Mouse (Mus musculus): ENCODE results near the gene Supv3l1. TPM values are rescaled to one million over a fixed set of nuclear protein-coding genes. Genes with fewer than 3 reads are reported as not detected.

Supv3l1 gene
- polyA plus RNA-seq, 1 experiment from 2014 or later = 31.6 TPM

DNA sequence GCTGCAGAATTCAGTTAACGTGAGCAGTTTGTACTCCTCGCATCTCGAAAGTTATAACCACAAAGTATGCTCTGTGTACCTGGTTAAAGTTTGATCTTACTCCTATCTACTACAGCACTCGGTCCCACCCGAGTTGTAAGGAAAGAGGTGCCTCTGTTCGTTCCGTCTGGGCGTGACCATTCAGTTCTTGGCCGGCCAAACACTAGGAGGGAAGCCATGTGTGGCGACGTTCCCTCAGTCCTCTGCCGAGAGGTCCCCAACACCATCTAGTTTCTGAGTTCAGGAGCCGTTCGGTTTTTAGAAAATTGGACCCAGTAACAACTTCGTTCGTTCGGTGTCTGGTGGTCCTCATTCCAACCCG, 722 bp upstream of the Supv3l1 start:
- 36% methylated on average over 18 of the region's 18 CpGs for WGBS
- Histone ChIP-seq H3K4me1 (peaks cover 14% of the 10 kb centered on the region), H3K9me3 (replicated peaks) (no peaks in the 10 kb centered on the region), H3K27ac (peak overlapping the region; percentile 99), H3K36me3 (peaks cover 31% of the 10 kb centered on the region), H3K4me3 (peak overlapping the region; percentile 100), H3K27me3 (ENCODE audit: low read depth, poor library complexity, severe bottlenecking) (no peaks in the 10 kb centered on the region)
- DNase-seq (ENCODE audit: low spot score) = no peak

DNA sequence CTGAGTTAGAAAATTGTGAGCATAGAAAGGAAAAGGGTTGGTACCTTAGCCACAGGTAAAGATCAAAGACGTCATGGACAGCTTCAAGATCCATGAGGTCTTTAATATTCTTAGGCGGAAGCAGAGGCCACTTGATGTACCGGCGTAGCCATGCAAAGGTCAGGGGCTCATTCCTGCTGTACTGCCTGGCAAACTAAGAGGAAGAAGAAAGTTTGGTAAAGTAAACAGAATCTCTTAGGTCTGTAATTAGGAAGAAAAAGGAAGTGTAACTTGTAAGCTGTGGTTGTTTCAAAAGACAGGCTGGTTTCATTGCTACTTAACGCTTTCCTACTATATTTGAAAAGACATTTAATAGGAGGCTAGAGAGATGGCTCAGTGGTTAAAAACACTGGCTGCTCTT, 19.1 kb downstream of the Supv3l1 start:
- no peak for DNase-seq (ENCODE audit: low spot score)
- no peaks in the 10 kb centered on the region for H3K9me3 ChIP-seq (replicated peaks)
- H3K27me3 ChIP-seq (ENCODE audit: low read depth, poor library complexity, severe bottlenecking) = no peaks in the 10 kb centered on the region
- H3K27ac ChIP-seq = no peak overlapping the region
- H3K36me3 ChIP-seq = peaks cover 80% of the 10 kb centered on the region
- WGBS = 93% methylated on average over 5 of the region's 5 CpGs
- peaks cover 6% of the 10 kb centered on the region for H3K4me1 ChIP-seq
- no peak overlapping the region for H3K4me3 ChIP-seq

DNA sequence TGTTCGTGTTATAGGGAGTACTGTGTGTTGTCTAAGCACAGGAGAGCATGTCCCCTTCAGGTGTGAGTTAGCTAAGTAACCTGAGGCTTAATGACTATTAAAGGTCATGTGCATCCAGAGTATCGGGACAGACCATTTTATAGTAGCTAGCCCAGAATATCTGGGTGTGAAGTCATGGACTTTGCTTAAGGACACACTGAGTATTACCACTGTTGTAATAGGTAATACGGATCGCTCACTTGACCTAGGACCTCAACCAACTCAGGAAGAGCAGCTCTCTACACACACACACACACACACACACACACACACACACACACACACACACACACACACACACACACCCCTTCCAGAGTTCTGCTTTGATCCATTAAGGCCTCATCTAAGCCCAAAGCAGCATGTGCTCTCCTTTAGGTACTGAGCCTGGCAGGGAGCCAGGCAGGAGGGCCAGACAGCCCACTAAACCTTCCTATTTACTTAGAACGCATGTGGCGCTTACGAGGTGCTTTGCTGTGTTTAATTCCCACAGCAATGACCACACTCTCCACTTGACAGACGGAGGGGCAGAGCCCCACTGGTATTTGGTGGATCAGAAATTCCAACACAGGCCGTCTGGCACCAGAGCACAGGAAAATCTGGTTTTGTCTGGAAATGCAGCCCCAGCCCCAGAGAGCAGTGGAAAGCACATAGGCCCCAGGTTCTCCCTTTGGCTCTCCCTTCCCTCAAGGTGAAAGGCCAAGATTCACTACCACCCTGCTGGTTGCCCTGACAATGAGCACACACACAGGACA, 24.3 kb downstream of the Supv3l1 start:
- H3K27ac ChIP-seq = no peak overlapping the region; the same call in 1 of the 2 replicates
- no peaks in the 10 kb centered on the region for H3K9me3 ChIP-seq (replicated peaks)
- WGBS = 56% methylated on average over 9 of the region's 9 CpGs
- H3K36me3 ChIP-seq = peaks cover 28% of the 10 kb centered on the region
- no peak overlapping the region for H3K4me3 ChIP-seq
- DNase-seq (ENCODE audit: low spot score) = no peak
- H3K4me1 ChIP-seq = peaks cover 20% of the 10 kb centered on the region
- no peaks in the 10 kb centered on the region for H3K27me3 ChIP-seq (ENCODE audit: low read depth, poor library complexity, severe bottlenecking)

DNA sequence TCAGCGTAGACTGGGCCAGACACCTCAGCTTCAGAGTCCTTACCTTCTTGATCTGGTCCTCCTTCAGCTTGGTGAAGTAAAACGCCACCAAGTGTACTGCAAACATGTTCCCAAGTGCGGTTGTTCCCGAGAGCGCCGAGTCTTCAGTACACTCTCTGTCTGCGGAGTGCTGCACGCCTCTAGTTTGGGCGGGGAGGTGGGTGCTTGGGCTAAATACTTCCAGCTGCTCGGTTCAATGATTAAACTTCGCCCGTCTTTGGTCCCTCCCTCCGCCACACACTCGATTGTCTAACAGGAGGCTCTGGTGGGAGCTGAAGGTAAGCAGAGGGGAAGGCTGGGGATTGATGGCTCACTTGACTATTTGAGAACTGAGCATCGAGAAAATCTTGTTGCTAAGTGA, 27.3 kb downstream of the Supv3l1 start, which contains the start of gene Hkdc1:
Gene Hkdc1, minus strand, starts transcription at position 237 of the 400 bp plus-strand sequence.
- no peak within 1 kb of the TSS for H3K4me3 ChIP-seq
- WGBS = 50% methylated on average over 15 of the region's 15 CpGs
- peak; percentile 54 for DNase-seq (ENCODE audit: low spot score)

DNA sequence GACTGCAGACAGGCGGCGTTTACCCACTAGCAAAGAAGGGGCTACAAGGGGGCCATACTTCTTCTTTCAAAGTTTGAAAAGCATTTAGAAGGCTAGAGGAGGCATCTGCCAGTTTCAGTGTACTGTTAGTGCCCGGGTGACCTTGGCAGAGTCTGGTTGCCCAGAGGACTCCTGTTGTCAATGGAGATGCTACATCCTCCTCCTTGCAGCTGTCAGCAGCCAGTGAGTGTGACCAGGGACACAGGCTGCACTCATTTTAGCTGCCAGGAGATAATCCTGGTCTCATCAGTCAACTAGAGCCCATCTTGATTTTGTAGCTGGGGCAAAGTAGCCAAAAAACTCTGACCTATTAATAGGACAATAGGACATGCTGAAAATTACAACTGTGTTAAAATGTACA, 28.4 kb downstream of the Supv3l1 start:
- Histone ChIP-seq H3K4me3 (no peak overlapping the region), H3K27me3 (ENCODE audit: low read depth, poor library complexity, severe bottlenecking) (peaks cover 3% of the 10 kb centered on the region; the same call in 1 of the 2 replicates), H3K36me3 (no peaks in the 10 kb centered on the region), H3K9me3 (replicated peaks) (no peaks in the 10 kb centered on the region), H3K27ac (no peak overlapping the region), H3K4me1 (peaks cover 23% of the 10 kb centered on the region)
- WGBS = 89% methylated on average over 3 of the region's 3 CpGs
- no peak for DNase-seq (ENCODE audit: low spot score)

More for the DNA sequence above, 27.3 kb downstream of the Supv3l1 start, which contains the start of gene Hkdc1:
- Histone ChIP-seq H3K4me1 (peaks cover 23% of the 10 kb centered on the region), H3K27ac (peak within 1 kb of the TSS; percentile 22; the same call in 1 of the 2 replicates), H3K36me3 (no peaks in the 10 kb centered on the region), H3K27me3 (ENCODE audit: low read depth, poor library complexity, severe bottlenecking) (peaks cover 3% of the 10 kb centered on the region; the same call in 1 of the 2 replicates), H3K9me3 (replicated peaks) (no peaks in the 10 kb centered on the region)

DNA sequence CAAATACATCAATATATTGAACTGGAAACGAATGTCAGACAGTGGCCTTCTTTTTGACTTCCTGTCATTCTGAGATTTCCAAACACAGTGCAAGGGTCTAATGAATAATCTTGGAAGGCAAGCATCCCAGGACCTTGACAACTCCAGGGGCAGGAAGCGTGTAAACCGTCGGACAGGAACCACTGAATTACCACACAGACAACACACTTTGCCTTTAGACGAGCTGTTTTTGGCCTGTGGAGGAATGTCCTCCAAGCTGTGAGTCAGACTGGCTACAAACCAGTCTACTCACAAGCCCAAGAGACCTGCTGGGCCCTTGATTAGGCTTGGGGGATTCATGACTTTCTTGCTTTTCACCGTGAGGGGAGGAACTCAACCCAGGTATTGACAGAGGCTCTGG, 29.1 kb downstream of the Supv3l1 start:
- 82% methylated on average over 6 of the region's 6 CpGs for WGBS
- H3K4me1 ChIP-seq = peaks cover 17% of the 10 kb centered on the region
- no peaks in the 10 kb centered on the region for H3K36me3 ChIP-seq
- DNase-seq (ENCODE audit: low spot score) = no peak
- H3K4me3 ChIP-seq = no peak overlapping the region
- peaks cover 3% of the 10 kb centered on the region; the same call in 1 of the 2 replicates for H3K27me3 ChIP-seq (ENCODE audit: low read depth, poor library complexity, severe bottlenecking)
- H3K27ac ChIP-seq = no peak overlapping the region
- H3K9me3 ChIP-seq (replicated peaks) = no peaks in the 10 kb centered on the region

DNA sequence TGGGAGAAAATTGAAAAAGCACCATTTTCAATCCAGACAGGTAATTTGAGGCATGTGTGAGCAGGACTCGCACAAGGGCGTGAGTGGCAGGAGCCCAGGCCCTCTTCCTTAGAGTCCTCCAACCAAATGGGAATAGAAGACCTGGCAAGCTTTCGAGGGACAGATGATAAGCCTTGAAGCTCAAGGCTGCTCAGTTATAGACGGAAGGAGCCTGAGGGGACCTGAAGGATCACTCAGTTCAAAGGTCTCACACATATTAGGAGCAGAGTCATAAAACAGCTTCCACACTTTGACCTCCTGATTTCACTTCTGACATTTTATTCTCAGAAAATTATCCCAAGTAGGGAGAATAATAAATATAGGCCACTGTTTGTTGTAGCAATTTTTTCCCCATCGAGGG, 30.1 kb downstream of the Supv3l1 start:
- H3K27me3 ChIP-seq (ENCODE audit: low read depth, poor library complexity, severe bottlenecking) = peaks cover 3% of the 10 kb centered on the region; the same call in 1 of the 2 replicates
- peaks cover 10% of the 10 kb centered on the region; the same call in 1 of the 2 replicates for H3K4me1 ChIP-seq
- 79% methylated on average over 5 of the region's 5 CpGs for WGBS

DNA sequence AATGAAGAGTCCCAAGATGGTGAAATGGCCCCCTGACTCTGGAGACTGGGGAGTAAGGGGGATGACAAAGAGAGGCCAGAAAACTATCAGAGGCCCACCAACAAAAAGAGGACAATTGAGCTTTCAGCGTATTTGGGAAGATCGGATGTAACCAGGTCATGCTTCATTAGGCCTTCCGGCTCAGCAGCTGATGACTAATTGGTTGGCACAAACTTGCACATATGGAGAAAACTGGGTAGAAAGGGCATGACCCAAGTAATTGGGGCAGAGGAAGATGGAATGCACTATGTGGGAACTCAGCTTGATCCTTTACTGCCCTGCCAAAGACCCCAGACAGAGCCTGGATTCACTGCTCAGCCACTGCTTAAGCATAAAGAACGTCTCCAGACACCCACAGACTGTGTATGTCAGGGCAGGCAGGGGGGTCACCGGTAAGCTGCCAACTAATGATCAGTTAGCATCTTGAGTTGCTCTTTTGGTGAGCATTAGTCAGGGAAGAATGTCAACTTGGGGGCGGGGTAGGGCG, 30.6 kb downstream of the Supv3l1 start:
- Histone ChIP-seq H3K27me3 (ENCODE audit: low read depth, poor library complexity, severe bottlenecking) (peaks cover 3% of the 10 kb centered on the region; the same call in 1 of the 2 replicates), H3K9me3 (replicated peaks) (no peaks in the 10 kb centered on the region), H3K4me3 (no peak overlapping the region), H3K27ac (no peak overlapping the region), H3K36me3 (no peaks in the 10 kb centered on the region), H3K4me1 (peaks cover 10% of the 10 kb centered on the region; the same call in 1 of the 2 replicates)
- 78% methylated on average over 7 of the region's 7 CpGs for WGBS
- DNase-seq (ENCODE audit: low spot score) = no peak

More for the DNA sequence above, 30.1 kb downstream of the Supv3l1 start:
- DNase-seq (ENCODE audit: low spot score) = no peak
- H3K9me3 ChIP-seq (replicated peaks) = no peaks in the 10 kb centered on the region
- no peak overlapping the region for H3K4me3 ChIP-seq
- H3K36me3 ChIP-seq = no peaks in the 10 kb centered on the region
- H3K27ac ChIP-seq = no peak overlapping the region

DNA sequence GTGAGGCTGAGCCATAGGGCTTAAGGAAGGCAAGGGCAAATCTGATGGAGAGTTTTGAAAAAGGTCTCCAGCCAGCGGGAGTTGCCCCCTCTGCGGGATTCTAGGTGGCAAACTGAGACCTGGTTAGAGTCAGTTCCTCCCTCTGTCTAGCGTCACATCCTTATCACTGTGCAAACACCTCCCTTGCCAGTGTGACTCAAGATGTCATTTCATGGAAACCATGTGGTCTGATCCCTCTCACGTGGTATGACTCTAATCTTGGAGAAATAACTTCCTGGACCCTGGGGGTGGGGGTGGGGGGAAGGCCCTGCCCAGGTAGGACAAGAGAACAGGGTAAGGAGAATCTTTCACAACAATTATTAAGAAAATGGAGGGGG, 35.9 kb downstream of the Supv3l1 start:
- no peak for DNase-seq (ENCODE audit: low spot score)
- Histone ChIP-seq H3K4me1 (peaks cover 16% of the 10 kb centered on the region), H3K27me3 (ENCODE audit: low read depth, poor library complexity, severe bottlenecking) (peaks cover 4% of the 10 kb centered on the region; the same call in 1 of the 2 replicates), H3K36me3 (no peaks in the 10 kb centered on the region), H3K27ac (no peak overlapping the region), H3K9me3 (replicated peaks) (no peaks in the 10 kb centered on the region), H3K4me3 (no peak overlapping the region)
- WGBS = 26% methylated on average over 4 of the region's 4 CpGs

DNA sequence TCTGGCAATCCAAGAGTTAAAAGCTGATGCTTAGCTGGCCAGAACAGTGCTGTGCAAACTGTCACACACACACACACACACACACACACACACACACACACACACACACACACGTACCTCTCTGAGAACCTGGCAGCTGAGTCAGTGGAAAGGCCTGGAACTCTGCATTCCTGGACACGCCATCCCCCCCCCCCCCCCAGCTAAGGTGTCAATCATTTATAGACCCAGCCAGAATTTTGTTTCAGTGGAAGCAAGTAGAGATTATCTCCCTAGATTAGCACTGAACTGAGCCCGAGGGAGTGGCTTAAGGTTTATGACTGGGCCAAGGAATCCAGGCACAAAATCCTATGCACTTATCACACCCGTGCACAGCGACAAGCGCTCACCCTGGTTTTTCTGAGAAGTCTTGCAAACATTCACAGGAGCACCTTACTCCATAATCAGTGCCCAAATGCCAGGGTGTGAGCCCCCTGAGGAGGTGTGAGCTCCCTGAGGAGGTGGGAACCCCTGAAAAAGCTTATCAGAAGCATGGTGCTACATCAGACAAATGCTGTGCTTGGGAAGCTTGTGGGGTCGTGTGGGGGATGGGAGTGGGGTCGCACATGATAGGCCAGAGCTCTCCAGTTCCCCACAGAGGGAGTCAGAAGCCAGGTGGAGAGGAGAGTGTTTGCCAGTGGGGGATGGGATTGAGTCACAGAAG, 36.5 kb downstream of the Supv3l1 start:
- peaks cover 6% of the 10 kb centered on the region; the same call in 1 of the 2 replicates for H3K27me3 ChIP-seq (ENCODE audit: low read depth, poor library complexity, severe bottlenecking)
- 13% methylated on average over 8 of the region's 8 CpGs for WGBS
- no peak overlapping the region for H3K4me3 ChIP-seq
- no peaks in the 10 kb centered on the region for H3K9me3 ChIP-seq (replicated peaks)
- H3K27ac ChIP-seq = no peak overlapping the region
- no peaks in the 10 kb centered on the region for H3K36me3 ChIP-seq
- DNase-seq (ENCODE audit: low spot score) = no peak
- peaks cover 16% of the 10 kb centered on the region for H3K4me1 ChIP-seq

DNA sequence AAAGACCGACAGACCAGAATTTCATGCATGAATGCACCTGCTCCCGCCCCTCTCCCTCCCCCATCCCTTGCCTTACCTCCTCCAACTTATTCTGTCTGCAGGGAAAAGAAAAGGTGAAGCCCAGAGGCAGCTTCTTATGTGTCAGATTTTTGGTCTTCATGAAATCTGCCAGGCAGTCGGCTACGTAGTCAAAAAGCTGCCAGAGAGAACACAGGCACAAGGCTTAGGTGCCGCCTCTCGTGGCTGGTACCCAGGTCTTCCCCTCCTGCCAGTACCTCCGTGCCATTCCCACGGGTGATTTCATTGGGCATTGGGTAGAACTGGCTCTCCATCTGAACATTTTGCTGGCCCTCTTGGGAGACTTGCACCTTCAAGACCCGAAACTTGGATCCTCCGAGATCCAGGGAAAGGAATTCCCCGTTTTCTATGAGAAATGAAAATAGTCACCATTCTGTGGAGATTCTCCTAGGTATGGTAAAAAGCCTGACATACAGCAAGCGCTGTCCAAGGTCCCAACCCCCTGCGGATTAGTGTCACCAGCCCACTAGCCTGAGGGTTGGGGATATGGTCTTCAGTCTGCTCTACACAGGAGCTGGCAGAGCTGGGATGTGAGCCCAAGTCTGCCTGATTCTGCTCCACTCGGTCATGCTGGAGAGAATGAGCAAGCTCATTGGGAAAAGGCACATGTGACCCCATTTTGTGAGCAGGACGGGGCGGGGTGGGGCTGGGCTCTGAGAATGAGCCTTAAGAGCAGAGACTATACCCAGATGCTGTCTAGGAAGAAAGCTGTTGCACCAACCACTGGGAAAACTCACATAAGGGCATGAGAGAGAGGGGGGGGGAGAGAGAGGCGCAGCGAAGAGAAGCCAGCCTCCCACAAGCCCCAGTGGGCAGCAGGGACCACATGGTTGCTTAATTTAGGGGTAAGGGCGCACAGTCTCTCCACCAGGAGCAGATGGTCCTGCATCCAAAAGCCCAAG, 37.8 kb downstream of the Supv3l1 start:
- Histone ChIP-seq H3K4me1 (peaks cover 16% of the 10 kb centered on the region), H3K4me3 (no peak overlapping the region), H3K36me3 (no peaks in the 10 kb centered on the region), H3K27me3 (ENCODE audit: low read depth, poor library complexity, severe bottlenecking) (0 out of 2 replicates have a peak, but pooled peaks cover 3% of the 10 kb centered on the region), H3K27ac (no peak overlapping the region), H3K9me3 (replicated peaks) (no peaks in the 10 kb centered on the region)
- WGBS = 68% methylated on average over 19 of the region's 19 CpGs
- no peak for DNase-seq (ENCODE audit: low spot score)

DNA sequence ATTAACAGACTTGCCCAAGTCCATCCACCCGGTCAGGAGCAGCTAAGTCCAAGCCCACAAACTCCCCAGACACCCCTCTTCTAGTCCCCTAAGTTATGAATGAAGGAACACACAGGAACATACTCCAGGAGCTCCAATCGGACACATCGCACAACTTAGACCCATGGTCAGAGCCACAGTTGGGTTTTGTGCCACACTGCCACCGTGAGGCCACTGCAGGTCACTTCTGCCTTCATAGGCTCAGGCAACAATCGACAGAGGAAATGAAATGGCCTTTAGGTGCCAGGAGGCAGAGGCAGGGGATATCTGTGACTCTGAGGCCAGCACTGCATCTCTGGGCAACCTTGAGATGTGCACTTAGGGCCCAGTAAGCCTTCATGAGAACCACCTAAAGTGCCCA, 38.6 kb downstream of the Supv3l1 start:
- H3K36me3 ChIP-seq = no peaks in the 10 kb centered on the region
- no peaks in the 10 kb centered on the region for H3K9me3 ChIP-seq (replicated peaks)
- H3K4me1 ChIP-seq = peaks cover 16% of the 10 kb centered on the region
- H3K27ac ChIP-seq = no peak overlapping the region
- no peak overlapping the region for H3K4me3 ChIP-seq
- H3K27me3 ChIP-seq (ENCODE audit: low read depth, poor library complexity, severe bottlenecking) = 0 out of 2 replicates have a peak, but pooled peaks cover 10% of the 10 kb centered on the region
- DNase-seq (ENCODE audit: low spot score) = peak; percentile 61
- 16% methylated on average over 5 of the region's 5 CpGs for WGBS
